Mouse (Mus musculus): ENCODE measurements around the gene Hectd1. TPM values are rescaled to one million over a fixed set of nuclear protein-coding genes. Genes with fewer than 3 reads are reported as not detected.

Hectd1 gene
- polyA plus RNA-seq, 1 experiment from 2014 or later = 48.4 TPM

GRCm38 (mm10) chr12:51744957-51745356 lies 84.4 kb downstream of the Hectd1 start:
- no peak for ATAC-seq
- Histone ChIP-seq H3K9ac (no peak overlapping the region), H3K4me1 (no peaks in the 10 kb centered on the region), H3K4me2 (no peak overlapping the region), H3K4me3 (no peak overlapping the region), H3K36me3 (peaks cover 83% of the 10 kb centered on the region), H3K27me3 (replicated peaks) (no peaks in the 10 kb centered on the region), H3K27ac (no peak overlapping the region), H3K9me3 (replicated peaks) (no peaks in the 10 kb centered on the region)
- 80% methylated on average over 6 of the region's 6 CpGs for WGBS (ENCODE audit: insufficient replicate concordance)

- no peak overlapping the region for H3K4me2 ChIP-seq
- no peak overlapping the region for H3K27ac ChIP-seq
- 72% methylated on average over 6 of the region's 6 CpGs for WGBS (ENCODE audit: insufficient replicate concordance)
- peaks cover 53% of the 10 kb centered on the region for H3K36me3 ChIP-seq
- H3K9me3 ChIP-seq (replicated peaks) = no peaks in the 10 kb centered on the region
- ATAC-seq = no peak
- H3K4me1 ChIP-seq = no peaks in the 10 kb centered on the region
- no peaks in the 10 kb centered on the region for H3K27me3 ChIP-seq (replicated peaks)
- no peak overlapping the region for H3K4me3 ChIP-seq
- H3K9ac ChIP-seq = no peak overlapping the region
Measured at GRCm38 (mm10) chr12:51741690-51742089, 87.6 kb downstream of the Hectd1 start.

- H3K4me1 ChIP-seq = 0 out of 2 replicates have a peak, but pooled peaks cover 7% of the 10 kb centered on the region
- H3K4me2 ChIP-seq = no peak overlapping the region
- H3K4me3 ChIP-seq = no peak overlapping the region
- no peaks in the 10 kb centered on the region for H3K9me3 ChIP-seq (replicated peaks)
- no peak for ATAC-seq
- H3K27ac ChIP-seq = no peak overlapping the region
- H3K9ac ChIP-seq = no peak overlapping the region
- no peaks in the 10 kb centered on the region for H3K27me3 ChIP-seq (replicated peaks)
- 80% methylated on average over 1 of the region's 1 CpGs for WGBS (ENCODE audit: insufficient replicate concordance)
- H3K36me3 ChIP-seq = peaks cover 9% of the 10 kb centered on the region
Measured at GRCm38 (mm10) chr12:51736807-51737206, 92.5 kb downstream of the Hectd1 start.

GRCm38 (mm10) chr12:51736381-51736780 lies 93.0 kb downstream of the Hectd1 start:
- H3K27ac ChIP-seq = no peak overlapping the region
- H3K27me3 ChIP-seq (replicated peaks) = no peaks in the 10 kb centered on the region
- ATAC-seq = no peak
- no peaks in the 10 kb centered on the region for H3K9me3 ChIP-seq (replicated peaks)
- no peak overlapping the region for H3K9ac ChIP-seq
- H3K4me3 ChIP-seq = no peak overlapping the region
- peaks cover 5% of the 10 kb centered on the region for H3K36me3 ChIP-seq
- H3K4me2 ChIP-seq = no peak overlapping the region
- H3K4me1 ChIP-seq = 0 out of 2 replicates have a peak, but pooled peaks cover 7% of the 10 kb centered on the region
- 78% methylated on average over 3 of the region's 3 CpGs for WGBS (ENCODE audit: insufficient replicate concordance)

GRCm38 (mm10) chr12:51735840-51736271 lies 93.5 kb downstream of the Hectd1 start:
- Histone ChIP-seq H3K4me2 (no peak overlapping the region), H3K4me3 (no peak overlapping the region), H3K4me1 (0 out of 2 replicates have a peak, but pooled peaks cover 8% of the 10 kb centered on the region), H3K9ac (no peak overlapping the region), H3K36me3 (no peaks in the 10 kb centered on the region), H3K27me3 (replicated peaks) (no peaks in the 10 kb centered on the region), H3K9me3 (replicated peaks) (no peaks in the 10 kb centered on the region), H3K27ac (no peak overlapping the region)
- ATAC-seq = no peak
- WGBS (ENCODE audit: insufficient replicate concordance) = 65% methylated on average over 7 of the region's 7 CpGs

- 74% methylated on average over 14 of the region's 14 CpGs for WGBS (ENCODE audit: insufficient replicate concordance)
- ATAC-seq = no peak
Measured at GRCm38 (mm10) chr12:51734605-51735211, 94.6 kb downstream of the Hectd1 start.

GRCm38 (mm10) chr12:51729827-51730226 lies 99.5 kb downstream of the Hectd1 start:
- H3K4me1 ChIP-seq = 0 out of 2 replicates have a peak, but pooled peaks cover 4% of the 10 kb centered on the region
- no peaks in the 10 kb centered on the region for H3K36me3 ChIP-seq
- ATAC-seq = no peak
- no peak overlapping the region for H3K9ac ChIP-seq
- no peaks in the 10 kb centered on the region for H3K27me3 ChIP-seq (replicated peaks)
- H3K27ac ChIP-seq = no peak overlapping the region
- no peak overlapping the region for H3K4me2 ChIP-seq
- WGBS (ENCODE audit: insufficient replicate concordance) = 88% methylated on average over 9 of the region's 9 CpGs
- H3K9me3 ChIP-seq (replicated peaks) = no peaks in the 10 kb centered on the region
- no peak overlapping the region for H3K4me3 ChIP-seq

More at GRCm38 (mm10) chr12:51734605-51735211, 94.6 kb downstream of the Hectd1 start:
- Histone ChIP-seq H3K27me3 (replicated peaks) (no peaks in the 10 kb centered on the region), H3K4me1 (0 out of 2 replicates have a peak, but pooled peaks cover 11% of the 10 kb centered on the region), H3K4me3 (no peak overlapping the region), H3K9ac (no peak overlapping the region), H3K27ac (no peak overlapping the region), H3K36me3 (no peaks in the 10 kb centered on the region), H3K9me3 (replicated peaks) (no peaks in the 10 kb centered on the region), H3K4me2 (no peak overlapping the region)

GRCm38 (mm10) chr12:51729058-51729457 lies 100.3 kb downstream of the Hectd1 start:
- H3K9ac ChIP-seq = no peak overlapping the region
- 0 out of 2 replicates have a peak, but pooled peaks cover 4% of the 10 kb centered on the region for H3K4me1 ChIP-seq
- H3K36me3 ChIP-seq = peaks cover under 1% of the 10 kb centered on the region; the same call in 1 of the 2 replicates
- no peaks in the 10 kb centered on the region for H3K27me3 ChIP-seq (replicated peaks)
- H3K4me3 ChIP-seq = no peak overlapping the region
- no peak overlapping the region for H3K27ac ChIP-seq
- H3K4me2 ChIP-seq = no peak overlapping the region
- peak; percentile 27; the same call in 1 of the 2 replicates for ATAC-seq
- no peaks in the 10 kb centered on the region for H3K9me3 ChIP-seq (replicated peaks)
- WGBS (ENCODE audit: insufficient replicate concordance) = 57% methylated on average over 11 of the region's 11 CpGs

GRCm38 (mm10) chr12:51721836-51722235 lies 107.5 kb downstream of the Hectd1 start:
- Histone ChIP-seq H3K4me2 (no peak overlapping the region), H3K27me3 (replicated peaks) (no peaks in the 10 kb centered on the region), H3K9ac (no peak overlapping the region), H3K27ac (no peak overlapping the region), H3K9me3 (replicated peaks) (no peaks in the 10 kb centered on the region), H3K4me3 (no peak overlapping the region), H3K4me1 (peaks cover 10% of the 10 kb centered on the region), H3K36me3 (peaks cover 11% of the 10 kb centered on the region; the same call in 1 of the 2 replicates)
- no peak for ATAC-seq
- 76% methylated on average over 8 of the region's 8 CpGs for WGBS (ENCODE audit: insufficient replicate concordance)

GRCm38 (mm10) chr12:51718617-51719016 lies 110.7 kb downstream of the Hectd1 start:
- H3K9ac ChIP-seq = no peak overlapping the region
- H3K36me3 ChIP-seq = peaks cover 6% of the 10 kb centered on the region; the same call in 1 of the 2 replicates
- no peaks in the 10 kb centered on the region for H3K9me3 ChIP-seq (replicated peaks)
- peaks cover 10% of the 10 kb centered on the region for H3K4me1 ChIP-seq
- no peak overlapping the region for H3K4me2 ChIP-seq
- 76% methylated on average over 6 of the region's 6 CpGs for WGBS (ENCODE audit: insufficient replicate concordance)
- no peak overlapping the region for H3K4me3 ChIP-seq
- no peaks in the 10 kb centered on the region for H3K27me3 ChIP-seq (replicated peaks)
- ATAC-seq = no peak
- no peak overlapping the region for H3K27ac ChIP-seq

- no peak for ATAC-seq
- 54% methylated on average over 1 of the region's 1 CpGs for WGBS (ENCODE audit: insufficient replicate concordance)
- H3K4me2 ChIP-seq = no peak overlapping the region
- H3K4me3 ChIP-seq = no peak overlapping the region
- H3K9ac ChIP-seq = no peak overlapping the region
- no peaks in the 10 kb centered on the region for H3K9me3 ChIP-seq (replicated peaks)
- no peaks in the 10 kb centered on the region for H3K36me3 ChIP-seq
- H3K4me1 ChIP-seq = peaks cover 20% of the 10 kb centered on the region
- no peak overlapping the region for H3K27ac ChIP-seq
- H3K27me3 ChIP-seq (replicated peaks) = no peaks in the 10 kb centered on the region
Measured at GRCm38 (mm10) chr12:51712685-51713084, 116.7 kb downstream of the Hectd1 start.

- WGBS (ENCODE audit: insufficient replicate concordance) = 39% methylated on average over 5 of the region's 5 CpGs
Measured at GRCm38 (mm10) chr12:51710154-51710553, 119.2 kb downstream of the Hectd1 start.

More at GRCm38 (mm10) chr12:51710154-51710553, 119.2 kb downstream of the Hectd1 start:
- no peaks in the 10 kb centered on the region for H3K9me3 ChIP-seq (replicated peaks)
- H3K4me2 ChIP-seq = no peak overlapping the region
- no peaks in the 10 kb centered on the region for H3K36me3 ChIP-seq
- no peak overlapping the region for H3K9ac ChIP-seq
- ATAC-seq = no peak
- H3K4me3 ChIP-seq = no peak overlapping the region
- no peak overlapping the region for H3K27ac ChIP-seq
- no peaks in the 10 kb centered on the region for H3K27me3 ChIP-seq (replicated peaks)
- H3K4me1 ChIP-seq = peaks cover 27% of the 10 kb centered on the region

Data from liver, embryonic 12.5 days (tissue).